Mouse (Mus musculus) liver, embryonic 13.5 days (tissue): Measurements from ENCODE around the gene Dmtf1. TPM values are rescaled to one million over a fixed set of nuclear protein-coding genes. Genes with fewer than 3 reads are reported as not detected.
A peak's percentile ranks its signal among the peaks of the same experiment; 100 is the strongest.
"Not testable (repeated sequence)": the region's sequence is repeated elsewhere in the genome, so short reads cannot be mapped to it uniquely, and the experiment has no call there.

Experiments used
- ATAC-seq: fragments of 200-750 bp; cut with Nextera tagmentation; 2 replicates; pipeline ENCODE4 v1.8.0; 2017; ENCODE audit warnings: low read depth, mild to moderate bottlenecking, moderate number of reproducible peaks, moderate library complexity
- DNase-seq: peaks from one replicate; pipeline ENCODE4 v3.0.0; 2022
- H3K27ac ChIP-seq: fragments of 300-500 bp; sonication (generic); 2 replicates; pipeline ENCODE4 v1.5.1; 2015; ENCODE audit warnings: moderate library complexity, mild to moderate bottlenecking, inconsistent platforms
- H3K27me3 ChIP-seq: fragments of 300-500 bp; sonication (generic); 2 replicates; pipeline ENCODE4 v1.6.1; 2015; ENCODE audit warnings: mild to moderate bottlenecking, inconsistent platforms
- H3K36me3 ChIP-seq: fragments of 300-500 bp; sonication (generic); 2 replicates; pipeline ENCODE4 v1.6.1; 2015; ENCODE audit warnings: mild to moderate bottlenecking, inconsistent platforms
- H3K4me1 ChIP-seq: fragments of 300-500 bp; sonication (generic); replicated peaks from 2 replicates; pipeline ENCODE4 v1.6.1; 2015; ENCODE audit warnings: inconsistent platforms
- H3K4me2 ChIP-seq: fragments of 300-500 bp; sonication (generic); 2 replicates; pipeline ENCODE4 v1.6.1; 2015; ENCODE audit warnings: inconsistent platforms, mild to moderate bottlenecking, moderate library complexity
- H3K4me3 ChIP-seq: fragments of 300-500 bp; sonication (generic); replicated peaks from 2 replicates; pipeline ENCODE4 v1.5.1; 2015; ENCODE audit warnings: mild to moderate bottlenecking, inconsistent platforms
- H3K9ac ChIP-seq: fragments of 300-500 bp; sonication (generic); 2 replicates; pipeline ENCODE4 v1.6.1; 2015; ENCODE audit warnings: mild to moderate bottlenecking, inconsistent platforms
- H3K9me3 ChIP-seq: fragments of 300-500 bp; sonication (generic); replicated peaks from 2 replicates; pipeline ENCODE4 v1.6.1; 2016; ENCODE audit warnings: inconsistent platforms
- WGBS: fragments of 180-500 bp; shearing (Covaris S2); methylation state at CpG from one replicate; pipeline ENCODE4 v1.1.7; 2015; ENCODE audit not compliant: insufficient replicate concordance; 5-methylcytosine and 5-hydroxymethylcytosine counted together
- polyA plus RNA-seq: library from polyadenylated mRNA; unstranded; fragments of >200 nt; fragmentation: Nextera tagmentation; extraction: Ambion mirVana; gene quantifications from 2 replicates; pipeline ENCODE4 v1.2.1, GENCODE M21; 2015

The Dmtf1 gene
- 11.4 and 13.8 TPM in 2 replicates for polyA plus RNA-seq

- WGBS: under 1% methylated on average over 64 of the region's 64 CpGs
- H3K4me2 ChIP-seq: peak within 1 kb of the TSS; percentile 89
- peak; percentile 77 for DNase-seq
- no peaks in the 10 kb centered on the region for H3K27me3 ChIP-seq
- H3K36me3 ChIP-seq: no peaks in the 10 kb centered on the region
- peak within 1 kb of the TSS; percentile 93 for H3K27ac ChIP-seq
- peak; percentile 96 for ATAC-seq
- H3K4me3 ChIP-seq: peak within 1 kb of the TSS; percentile 98
- H3K9ac ChIP-seq: peak within 1 kb of the TSS; percentile 95
- peaks cover 31% of the 10 kb centered on the region for H3K4me1 ChIP-seq
- no peaks in the 10 kb centered on the region for H3K9me3 ChIP-seq
Observed at GRCm38 (mm10) chr5:9161456-9162041, at the start of gene Dmtf1. Gene Dmtf1 (minus strand): TSS chr5:9161776.

- no peaks in the 10 kb centered on the region for H3K9me3 ChIP-seq
- H3K4me3 ChIP-seq: no peak overlapping the region
- no peak overlapping the region for H3K9ac ChIP-seq
- no peaks in the 10 kb centered on the region for H3K27me3 ChIP-seq
- no peaks in the 10 kb centered on the region for H3K36me3 ChIP-seq
- no peak for ATAC-seq
- no peaks in the 10 kb centered on the region for H3K4me1 ChIP-seq
- DNase-seq: no peak
- no peak overlapping the region for H3K27ac ChIP-seq
- WGBS: 50% methylated on average over 1 of the region's 1 CpGs
- no peak overlapping the region for H3K4me2 ChIP-seq
Observed at GRCm38 (mm10) chr5:9186467-9186866, 24.9 kb upstream of the Dmtf1 start.

GRCm38 (mm10) chr5:9173295-9173694 lies 11.7 kb upstream of the Dmtf1 start:
- Histone ChIP-seq H3K4me2 (no peak overlapping the region), H3K27ac (no peak overlapping the region), H3K4me3 (no peak overlapping the region), H3K9me3 (no peaks in the 10 kb centered on the region), H3K4me1 (no peaks in the 10 kb centered on the region), H3K27me3 (no peaks in the 10 kb centered on the region), H3K36me3 (no peaks in the 10 kb centered on the region), H3K9ac (no peak overlapping the region)
- no peak for ATAC-seq
- no peak for DNase-seq
- 50% methylated on average over 2 of the region's 2 CpGs for WGBS

- ATAC-seq, H3K27me3 ChIP-seq, H3K4me1 ChIP-seq, H3K9me3 ChIP-seq, H3K36me3 ChIP-seq, H3K9ac ChIP-seq, H3K27ac ChIP-seq, H3K4me2 ChIP-seq, DNase-seq, H3K4me3 ChIP-seq: not testable (repeated sequence)
- WGBS: 52% methylated on average over 5 of the region's 5 CpGs
Observed at GRCm38 (mm10) chr5:9169328-9170005, 7.9 kb upstream of the Dmtf1 start.

GRCm38 (mm10) chr5:9166366-9166765 lies 4.8 kb upstream of the Dmtf1 start:
- Histone ChIP-seq H3K4me1 (peaks cover 8% of the 10 kb centered on the region), H3K27ac (no peak overlapping the region), H3K36me3 (no peaks in the 10 kb centered on the region), H3K9ac (no peak overlapping the region), H3K4me3 (no peak overlapping the region), H3K4me2 (no peak overlapping the region), H3K27me3 (no peaks in the 10 kb centered on the region), H3K9me3 (no peaks in the 10 kb centered on the region)
- ATAC-seq: no peak
- WGBS: 62% methylated on average over 8 of the region's 8 CpGs
- no peak for DNase-seq

GRCm38 (mm10) chr5:9165151-9165550 lies 3.6 kb upstream of the Dmtf1 start:
- DNase-seq, H3K36me3 ChIP-seq, H3K4me2 ChIP-seq, H3K9me3 ChIP-seq, H3K27me3 ChIP-seq, H3K9ac ChIP-seq, H3K4me3 ChIP-seq, ATAC-seq, H3K27ac ChIP-seq: not testable (repeated sequence)
- H3K4me1 ChIP-seq: peaks cover 11% of the 10 kb centered on the region
- 70% methylated on average over 10 of the region's 10 CpGs for WGBS

- H3K9ac ChIP-seq: no peak overlapping the region
- DNase-seq: no peak
- no peaks in the 10 kb centered on the region for H3K36me3 ChIP-seq
- H3K4me2 ChIP-seq: no peak overlapping the region
- H3K27me3 ChIP-seq: no peaks in the 10 kb centered on the region
- no peak overlapping the region for H3K27ac ChIP-seq
- H3K4me3 ChIP-seq: no peak overlapping the region
- ATAC-seq: no peak
- 72% methylated on average over 3 of the region's 3 CpGs for WGBS
- peaks cover 22% of the 10 kb centered on the region for H3K4me1 ChIP-seq
- no peaks in the 10 kb centered on the region for H3K9me3 ChIP-seq
Observed at GRCm38 (mm10) chr5:9163411-9163810, 1.8 kb upstream of the Dmtf1 start.

- H3K4me1 ChIP-seq: peaks cover 26% of the 10 kb centered on the region
- 6% methylated on average over 7 of the region's 7 CpGs for WGBS
- peak; percentile 1 for DNase-seq
- no peaks in the 10 kb centered on the region for H3K9me3 ChIP-seq
- H3K4me2 ChIP-seq: peak overlapping the region; percentile 89
- H3K36me3 ChIP-seq: no peaks in the 10 kb centered on the region
- no peak; the same call in 1 of the 2 replicates for ATAC-seq
- H3K9ac ChIP-seq: peak overlapping the region; percentile 79
- H3K27me3 ChIP-seq: no peaks in the 10 kb centered on the region
- peak overlapping the region; percentile 75 for H3K27ac ChIP-seq
- H3K4me3 ChIP-seq: peak overlapping the region; percentile 98
Observed at GRCm38 (mm10) chr5:9162088-9162487, 512 bp upstream of the Dmtf1 start.

GRCm38 (mm10) chr5:9160831-9161455 lies 633 bp downstream of the Dmtf1 start:
- under 1% methylated on average over 55 of the region's 55 CpGs for WGBS
- Histone ChIP-seq H3K4me3 (peak overlapping the region; percentile 98), H3K9ac (peak overlapping the region; percentile 95), H3K27ac (peak overlapping the region; percentile 93), H3K4me1 (peaks cover 33% of the 10 kb centered on the region), H3K9me3 (no peaks in the 10 kb centered on the region), H3K27me3 (no peaks in the 10 kb centered on the region), H3K36me3 (no peaks in the 10 kb centered on the region), H3K4me2 (peak overlapping the region; percentile 89)
- DNase-seq (peak; percentile 0), ATAC-seq (peak; percentile 51)

- peaks cover 2% of the 10 kb centered on the region; the same call in 1 of the 2 replicates for H3K36me3 ChIP-seq
- DNase-seq: no peak
- WGBS: 64% methylated on average over 1 of the region's 1 CpGs
Observed at GRCm38 (mm10) chr5:9157336-9157735, 4.2 kb downstream of the Dmtf1 start.

GRCm38 (mm10) chr5:9156746-9157145 lies 4.8 kb downstream of the Dmtf1 start:
- Histone ChIP-seq H3K9me3 (no peaks in the 10 kb centered on the region), H3K4me2 (no peak overlapping the region), H3K27ac (no peak overlapping the region), H3K36me3 (peaks cover 4% of the 10 kb centered on the region; the same call in 1 of the 2 replicates), H3K9ac (no peak overlapping the region), H3K4me1 (peaks cover 25% of the 10 kb centered on the region), H3K27me3 (no peaks in the 10 kb centered on the region), H3K4me3 (no peak overlapping the region)
- ATAC-seq (no peak), DNase-seq (no peak)

More at GRCm38 (mm10) chr5:9157336-9157735, 4.2 kb downstream of the Dmtf1 start:
- Histone ChIP-seq H3K27ac (no peak overlapping the region), H3K4me3 (no peak overlapping the region), H3K9me3 (no peaks in the 10 kb centered on the region), H3K4me1 (peaks cover 29% of the 10 kb centered on the region), H3K9ac (no peak overlapping the region), H3K27me3 (no peaks in the 10 kb centered on the region), H3K4me2 (no peak overlapping the region)
- ATAC-seq: no peak
